In the genomic region with DNA sequence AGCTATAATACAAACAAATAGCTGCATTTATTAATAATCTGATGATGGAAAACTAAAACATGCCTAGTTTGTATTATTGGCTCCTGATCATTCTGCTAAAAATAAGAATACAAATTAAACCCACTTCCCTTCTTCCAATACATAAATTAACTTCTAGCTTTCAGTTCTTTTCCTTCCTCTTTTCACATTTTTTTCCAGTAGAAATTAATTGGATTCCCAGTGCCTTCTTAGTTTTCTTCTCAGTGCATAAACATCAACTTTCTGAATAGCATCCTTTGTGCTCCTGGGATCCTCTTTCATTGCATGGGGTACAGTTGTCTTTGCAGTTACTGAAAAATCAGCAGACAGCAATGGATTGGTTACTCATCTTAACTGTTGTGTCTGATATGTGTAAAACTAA, we compare ENCODE assay signal across 12 mouse cellular contexts.
"Had no signal": no experiment of that assay in that cellular context is flagged by ENCODE, and none has a peak within 500 bp of the region (broad histone marks: within the 10 kb centered on the region; RNA-seq: fewer than 3 reads in every experiment).

No protein-coding gene starts in this region.

- DNase-seq: retina, postnatal 1 day; right cerebral cortex, adult 18-20 months; right cerebral cortex, postnatal 14 days; right cerebral cortex, postnatal 25 days; right cerebral cortex, postnatal 4 days; spleen, adult 18-20 months; thymus, adult 18-20 months; thymus, adult 2 months; thymus, postnatal 14 days; thymus, postnatal 25 days; thymus, postnatal 36 days; thymus, postnatal 4 days had no signal
